Mouse (Mus musculus) G1E (cell line): ENCODE measurements around the gene Klhl13. TPM values are rescaled to one million over a fixed set of nuclear protein-coding genes. Genes with fewer than 3 reads are reported as not detected.

Experiments
- ATAC-seq: 2 replicates; pipeline ENCODE4 v1.8.0; 2016; ENCODE audit warnings: mild to moderate bottlenecking; ENCODE audit not compliant: insufficient number of reproducible peaks, poor library complexity, low FRiP score, severe bottlenecking; ENCODE audit errors: extremely low read depth
- DNase-seq: peaks from one replicate; pipeline ENCODE4 v3.0.0; 2012; ENCODE audit warnings: low spot score
- H3K27me3 ChIP-seq: 2 replicates; pipeline ENCODE4 v1.6.1; 2012; ENCODE audit warnings: mild to moderate bottlenecking, low read length, inconsistent platforms; ENCODE audit not compliant: insufficient read depth
- H3K36me3 ChIP-seq: replicated peaks from 2 replicates; pipeline ENCODE3; 2012; ENCODE audit warnings: mild to moderate bottlenecking, inconsistent platforms
- H3K4me1 ChIP-seq: 2 replicates; pipeline ENCODE4 v1.6.1; 2012; ENCODE audit warnings: low read depth, low read length, inconsistent platforms, mixed read lengths; ENCODE audit not compliant: insufficient read depth
- H3K4me3 ChIP-seq: 2 replicates; pipeline ENCODE4 v1.5.1; 2012; ENCODE audit warnings: low read depth, mild to moderate bottlenecking, inconsistent platforms, low read length, moderate library complexity, mixed read lengths
- H3K9me3 ChIP-seq: replicated peaks from 2 replicates; pipeline ENCODE4 v1.6.1; 2012; ENCODE audit warnings: inconsistent platforms
- CTCF ChIP-seq: IDR thresholded peaks from 2 replicates; pipeline ENCODE4 v1.5.1; 2012; ENCODE audit warnings: low read depth, low read length, inconsistent platforms, mixed read lengths
- GATA1 ChIP-seq: IDR thresholded peaks from 2 replicates; pipeline ENCODE4 v1.6.1; 2012; ENCODE audit warnings: borderline replicate concordance, low read length, inconsistent platforms, mixed read lengths
- GATA2 ChIP-seq: IDR thresholded peaks from 2 replicates; pipeline ENCODE4 v1.6.1; 2012; ENCODE audit warnings: low read depth, low read length, inconsistent platforms, borderline replicate concordance
- POLR2AphosphoS5 ChIP-seq: IDR thresholded peaks from 2 replicates; pipeline ENCODE4 v1.6.1; 2012; ENCODE audit warnings: low read depth, low read length, inconsistent platforms; ENCODE audit not compliant: insufficient replicate concordance
- TAL1 ChIP-seq: conservative IDR thresholded peaks from 2 replicates; pipeline ENCODE4 v1.6.1; 2012; ENCODE audit warnings: low read depth, low read length, inconsistent platforms, mixed read lengths
- polyA plus RNA-seq: library from polyadenylated mRNA; stranded (reverse); fragments of >175 nt; gene quantifications from 2 replicates; pipeline ENCODE4 v1.2.3, GENCODE M21; 2012
- total RNA-seq, 2 experiments: library from RNA; stranded (forward) in 1 of 2; stranded (reverse) in 1 of 2; fragments of 200-1000 nt in 1 of 2; fragments of >200 nt in 1 of 2; fragmentation: Nextera tagmentation in 1 of 2; gene quantifications; 2 replicates each; pipeline ENCODE4 v1.2.3; 2014 to 2017

Klhl13 gene
- total and polyA plus RNA-seq, 3 experiments, result not detected

DNA sequence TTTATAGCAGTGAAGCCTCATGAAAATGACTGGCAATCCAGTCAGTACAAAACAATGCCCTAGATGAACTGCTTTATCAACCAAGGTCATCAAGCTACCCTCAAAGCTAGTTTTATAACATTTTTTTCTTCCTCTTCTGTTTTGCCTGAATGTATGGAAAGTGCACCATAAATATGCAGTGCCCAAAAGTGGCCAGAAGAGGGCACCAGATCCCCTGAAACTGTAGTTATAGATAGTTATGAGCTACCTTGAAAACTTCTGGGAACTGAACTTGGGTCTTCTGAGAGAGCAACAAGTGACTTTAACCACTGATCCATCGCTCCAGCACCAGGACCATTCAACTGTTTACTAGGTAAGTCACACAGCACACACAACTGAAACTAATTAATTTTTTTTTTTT, 36.8 kb downstream of the Klhl13 start:
- ATAC-seq, result no peak
- Histone ChIP-seq H3K36me3 (no peaks in the 10 kb centered on the region), H3K4me3 (no peak overlapping the region), H3K9me3 (no peaks in the 10 kb centered on the region), H3K27me3 (no peaks in the 10 kb centered on the region), H3K4me1 (no peaks in the 10 kb centered on the region)
- TF ChIP-seq POLR2AphosphoS5 (no peak), CTCF (no peak)
- DNase-seq, result no peak

DNA sequence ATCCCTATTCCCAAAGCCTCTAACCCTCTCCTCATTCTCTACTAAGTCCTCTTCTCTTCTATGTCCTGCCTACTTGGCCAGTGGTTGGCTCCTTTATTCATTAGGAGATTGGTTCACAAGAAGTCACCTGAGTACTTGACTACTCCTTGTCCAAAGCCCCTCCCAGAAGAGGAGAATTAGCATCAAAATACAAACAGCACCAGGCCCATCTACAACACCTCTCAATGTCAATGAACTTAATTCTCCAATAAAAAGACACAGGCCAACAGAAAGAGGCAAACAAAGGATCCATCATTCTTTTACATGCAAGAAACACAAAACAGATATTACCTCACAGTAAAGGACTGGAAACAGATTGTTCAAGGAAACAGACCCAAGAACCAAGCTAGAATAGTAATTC, 46.0 kb downstream of the Klhl13 start:
- Histone ChIP-seq H3K4me1 (no peaks in the 10 kb centered on the region), H3K27me3 (no peaks in the 10 kb centered on the region), H3K4me3 (no peak overlapping the region), H3K36me3 (no peaks in the 10 kb centered on the region), H3K9me3 (no peaks in the 10 kb centered on the region)
- no peak for TF ChIP-seq POLR2AphosphoS5
- TF ChIP-seq CTCF, result no peak
- no peak for TF ChIP-seq GATA1
- no peak for TF ChIP-seq TAL1
- no peak for TF ChIP-seq GATA2
- no peak for DNase-seq
- no peak for ATAC-seq

- Histone ChIP-seq H3K4me1 (no peaks in the 10 kb centered on the region), H3K9me3 (no peaks in the 10 kb centered on the region), H3K27me3 (no peaks in the 10 kb centered on the region), H3K4me3 (no peak overlapping the region), H3K36me3 (no peaks in the 10 kb centered on the region)
- DNase-seq, result no peak
- ATAC-seq, result no peak
- no peak for TF ChIP-seq CTCF
These were observed 68.8 kb downstream of the Klhl13 start for GRCm38 (mm10) chrX:23295952-23296598.

- no peak for ATAC-seq
- no peaks in the 10 kb centered on the region for H3K36me3 ChIP-seq
- DNase-seq, result no peak
- H3K9me3 ChIP-seq, result no peaks in the 10 kb centered on the region
- H3K4me3 ChIP-seq, result no peak overlapping the region
- H3K4me1 ChIP-seq, result no peaks in the 10 kb centered on the region
- no peaks in the 10 kb centered on the region for H3K27me3 ChIP-seq
- TF ChIP-seq TAL1 (no peak), GATA2 (no peak), GATA1 (no peak), CTCF (no peak), POLR2AphosphoS5 (no peak)
These were observed 79.5 kb downstream of the Klhl13 start for GRCm38 (mm10) chrX:23285442-23285817.

- H3K27me3 ChIP-seq, result no peaks in the 10 kb centered on the region
- H3K36me3 ChIP-seq, result no peaks in the 10 kb centered on the region
- no peak overlapping the region for H3K4me3 ChIP-seq
- H3K4me1 ChIP-seq, result no peaks in the 10 kb centered on the region
- TF ChIP-seq TAL1, result no peak
- no peak for TF ChIP-seq GATA2
- TF ChIP-seq CTCF, result no peak
- TF ChIP-seq POLR2AphosphoS5, result no peak
- TF ChIP-seq GATA1, result no peak
- DNase-seq (no peak), ATAC-seq (no peak)
- H3K9me3 ChIP-seq, result no peaks in the 10 kb centered on the region
These were observed 80.1 kb downstream of the Klhl13 start for GRCm38 (mm10) chrX:23284530-23285441.

GRCm38 (mm10) chrX:23267601-23268000, 97.3 kb downstream of the Klhl13 start:
- TF ChIP-seq CTCF (no peak), POLR2AphosphoS5 (no peak), GATA2 (no peak), TAL1 (no peak), GATA1 (no peak)
- no peaks in the 10 kb centered on the region for H3K9me3 ChIP-seq
- DNase-seq (no peak), ATAC-seq (no peak)
- no peaks in the 10 kb centered on the region for H3K36me3 ChIP-seq
- no peak overlapping the region for H3K4me3 ChIP-seq
- no peaks in the 10 kb centered on the region for H3K27me3 ChIP-seq
- no peaks in the 10 kb centered on the region for H3K4me1 ChIP-seq

DNA sequence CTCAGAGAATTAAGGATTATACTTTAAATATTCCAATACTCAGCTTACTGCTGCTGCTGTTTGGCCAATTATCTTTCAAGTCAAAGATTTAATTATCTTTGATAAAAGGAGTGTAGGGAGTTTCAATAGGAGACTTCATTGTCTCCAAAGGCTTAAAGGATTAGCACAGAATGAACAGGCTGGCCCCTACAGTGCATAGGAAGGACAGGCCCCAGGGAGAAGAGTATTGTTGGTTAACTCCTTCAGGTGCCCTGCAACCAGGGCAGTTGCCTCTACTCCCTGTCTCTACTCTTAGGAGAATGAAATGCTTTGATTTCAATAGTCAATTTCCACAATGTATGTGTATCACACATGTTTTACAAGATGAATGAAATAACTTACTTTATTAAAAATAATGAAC, 116.1 kb downstream of the Klhl13 start:
- DNase-seq (no peak), ATAC-seq (no peak)
- Histone ChIP-seq H3K36me3 (no peaks in the 10 kb centered on the region), H3K27me3 (no peaks in the 10 kb centered on the region), H3K4me3 (no peak overlapping the region), H3K4me1 (no peaks in the 10 kb centered on the region), H3K9me3 (no peaks in the 10 kb centered on the region)
- TF ChIP-seq GATA1 (no peak), CTCF (no peak), GATA2 (no peak), TAL1 (no peak), POLR2AphosphoS5 (no peak)
